Mouse (Mus musculus) ES-E14 (cell line): Measurements from ENCODE around the gene Pgap3.

Source experiments
- CHD2 ChIP-seq: IDR thresholded peaks from 2 replicates; pipeline ENCODE4 v1.6.1; 2014; ENCODE audit warnings: mild to moderate bottlenecking, low read depth, low read length, inconsistent platforms
- HCFC1 ChIP-seq: IDR thresholded peaks from 2 replicates; pipeline ENCODE4 v1.6.1; 2012; ENCODE audit warnings: low read length, inconsistent platforms, borderline replicate concordance; ENCODE audit not compliant: insufficient read depth
- ZC3H11A ChIP-seq: IDR thresholded peaks from 2 replicates; pipeline ENCODE4 v1.6.1; 2012; ENCODE audit warnings: low read depth, mild to moderate bottlenecking, inconsistent platforms, low read length, borderline replicate concordance
- ZNF384 ChIP-seq: IDR thresholded peaks from 2 replicates; pipeline ENCODE4 v1.6.1; 2012; ENCODE audit warnings: low read depth, low read length, inconsistent platforms

DNA sequence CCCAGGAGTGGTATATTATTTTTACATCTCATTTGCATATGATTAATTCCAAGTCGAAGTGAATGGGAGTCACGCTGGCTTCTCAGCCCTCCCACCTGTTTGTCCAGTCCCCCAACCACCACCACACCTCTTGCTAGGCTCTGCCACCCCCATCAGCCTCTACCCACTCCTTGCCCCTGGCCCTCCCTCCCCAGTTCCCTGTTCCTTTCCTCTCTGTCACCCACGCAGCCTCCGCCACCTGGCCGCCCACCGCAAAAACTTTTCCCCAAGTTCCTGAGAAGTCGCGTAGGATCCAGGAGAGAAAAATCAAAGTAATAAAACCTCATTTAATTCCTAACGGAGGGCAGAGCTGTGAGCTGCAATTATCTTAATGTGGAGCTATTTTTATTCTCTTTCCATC lies 54.1 kb downstream of the Pgap3 start:
- TF ChIP-seq HCFC1 = no peak
- no peak for TF ChIP-seq CHD2
- TF ChIP-seq ZNF384 = no peak
- no peak for TF ChIP-seq ZC3H11A
